Comparison of ENCODE assay signal across 8 mouse cellular contexts in the genomic region with DNA sequence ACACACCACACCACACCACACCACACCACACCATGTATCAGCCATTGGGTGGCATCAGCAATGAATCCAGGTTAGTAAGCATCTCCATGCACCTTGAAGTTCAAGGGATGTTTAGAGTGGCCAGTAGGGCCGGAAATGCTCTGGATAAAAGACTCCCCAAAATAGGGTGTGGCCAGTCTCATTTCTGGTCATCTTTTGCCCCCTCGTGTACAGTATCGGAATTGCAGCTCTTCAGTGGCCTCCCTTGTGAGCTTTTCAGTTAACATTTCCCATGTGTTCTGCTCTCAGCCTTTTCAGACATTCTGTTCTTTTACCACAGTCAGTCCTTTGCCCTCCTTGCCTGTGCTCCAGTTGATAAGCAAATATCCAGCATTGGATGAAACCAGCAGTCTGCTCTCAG. TPM values are rescaled to one million over a fixed set of nuclear protein-coding genes. Genes with fewer than 3 reads are reported as not detected.
A peak's percentile ranks its signal among the peaks of the same experiment; 100 is the strongest.
DNase-seq lines count a peak whose midpoint lies in the region; ATAC-seq and TF ChIP-seq lines count a peak whose summit lies in the region.
"Had no signal": no experiment of that assay in that cellular context is flagged by ENCODE, and none has a peak within 500 bp of the region (broad histone marks: within the 10 kb centered on the region; RNA-seq: fewer than 3 reads in every experiment).

No protein-coding gene starts in this region.

- H3K4me2 ChIP-seq in neural tube, embryonic 15.5 days = no peak overlapping the region
- H3K4me2 ChIP-seq: heart, embryonic 13.5 days had no signal

- H3K4me3 ChIP-seq in neural tube, embryonic 15.5 days (replicated peaks) = no peak overlapping the region
- no peak overlapping the region for H3K4me3 ChIP-seq in left cerebral cortex, adult 2 months
- H3K4me3 ChIP-seq: heart, embryonic 13.5 days had no signal

- TF ChIP-seq CTCF in left cerebral cortex, adult 2 months (IDR thresholded peaks at IDR 0.05) = peak; percentile 66

- no peaks in the 10 kb centered on the region for H3K36me3 ChIP-seq in neural tube, embryonic 15.5 days
- H3K36me3 ChIP-seq: heart, embryonic 13.5 days had no signal

- H3K4me1 ChIP-seq in neural tube, embryonic 15.5 days = no peaks in the 10 kb centered on the region
- H3K4me1 ChIP-seq: heart, embryonic 13.5 days had no signal

- DNase-seq in neural tube, embryonic 10.5 days (ENCODE audit: extremely low spot score, low spot score) = peak; percentile 48
- peak; percentile 50 for DNase-seq in R1 (ENCODE audit: low read depth, low spot score)
- DNase-seq in cerebellum, adult 9-11 months = peak; percentile 3
- peak; percentile 26 for DNase-seq in gastrocnemius, postnatal 14 days
- peak; percentile 19 to 47 for DNase-seq in left cerebral cortex, adult 2 months (ENCODE audit: extremely low spot score in 1 of 2, low spot score in 2 of 2)
- DNase-seq in retina, postnatal 1 day = peak; percentile 59

- no peak overlapping the region for H3K27ac ChIP-seq in neural tube, embryonic 15.5 days (replicated peaks)
- H3K27ac ChIP-seq in left cerebral cortex, adult 2 months = no peak overlapping the region
- H3K27ac ChIP-seq: heart, embryonic 13.5 days had no signal

- no peak overlapping the region for H3K9ac ChIP-seq in neural tube, embryonic 15.5 days (replicated peaks)
- H3K9ac ChIP-seq: heart, embryonic 13.5 days had no signal

- WGBS in neural tube, embryonic 15.5 days = 30% methylated on average over 3 of the region's 3 CpGs

- H3K9me3 ChIP-seq in neural tube, embryonic 15.5 days (replicated peaks) = no peaks in the 10 kb centered on the region
- H3K9me3 ChIP-seq: heart, embryonic 13.5 days had no signal

- no peaks in the 10 kb centered on the region for H3K27me3 ChIP-seq in neural tube, embryonic 15.5 days (replicated peaks)

- intact Hi-C loops in gastrocnemius, postnatal 14 days (cut with DNase I; ENCODE audit: low total_unique reads) = loop anchor here (5.0 kb wide), 2 partner anchors 149 to 299 kb away; no protein-coding TSS in a partner anchor
- intact Hi-C loops in left cerebral cortex, adult 2 months (cut with DNase I) = loop anchor here (1.0 to 10.0 kb wide), 3 partner anchors 298 to 522 kb away; no protein-coding TSS in a partner anchor

- no peak for ATAC-seq in neural tube, embryonic 15.5 days (ENCODE audit: low FRiP score)

RNA-seq across cellular contexts. Expression of gene Prrg3, which starts 15.8 kb away (rescaled TPM):
- polyA plus RNA-seq in neural tube, embryonic 15.5 days (2015; fragmentation: Nextera tagmentation; extraction: Ambion mirVana) = 11.7 and 11.8 TPM in 2 replicates
- total RNA-seq in gastrocnemius, postnatal 14 days (2021) = 10 to 100 TPM; 12.9 to 13.7 TPM
- total RNA-seq in left cerebral cortex, adult 2 months (2021) = 10 to 100 TPM; 38.6 to 38.9 TPM

RNA-seq across cellular contexts. Expression of gene Gm1141, which starts 25.8 kb away (rescaled TPM):
- polyA plus RNA-seq in neural tube, embryonic 15.5 days (2015; fragmentation: Nextera tagmentation; extraction: Ambion mirVana) = 0.18 and 0.27 TPM in 2 replicates
- under 1 TPM in 1 of 2 experiments, not detected in 1; 0.31 TPM for total RNA-seq in gastrocnemius, postnatal 14 days (2021)
- under 1 TPM; 0.41 to 0.82 TPM for total RNA-seq in left cerebral cortex, adult 2 months (2021)
- polyA plus RNA-seq: heart, embryonic 13.5 days had no signal

RNA-seq across cellular contexts. Expression of gene Fate1, which starts 26.2 kb away (rescaled TPM):
- polyA plus RNA-seq in neural tube, embryonic 15.5 days (2015; fragmentation: Nextera tagmentation; extraction: Ambion mirVana) = 0.23 TPM in 1 of 2 replicates, not detected in the other
- total RNA-seq in gastrocnemius, postnatal 14 days (2021) = not detected
- not detected for total RNA-seq in left cerebral cortex, adult 2 months (2021)
- polyA plus RNA-seq: heart, embryonic 13.5 days had no signal

RNA-seq across cellular contexts. Expression of gene Cnga2, which starts 45.0 kb away (rescaled TPM):
- 0.22 and 0.27 TPM in 2 replicates for polyA plus RNA-seq in neural tube, embryonic 15.5 days (2015; fragmentation: Nextera tagmentation; extraction: Ambion mirVana)
- total RNA-seq in gastrocnemius, postnatal 14 days (2021) = under 1 TPM in 1 of 2 experiments, not detected in 1; 0.07 TPM
- total RNA-seq in left cerebral cortex, adult 2 months (2021) = under 1 TPM; 0.42 to 0.54 TPM

Comparison
In these comparisons a context has a peak if more than half of its experiments do, and no peak if none do; other contexts are left out.
1. DNase-seq: peak in every context shown above with its lines; median percentile 59 in retina, postnatal 1 day; 50 in R1; 48 in neural tube, embryonic 10.5 days; 33 in left cerebral cortex, adult 2 months; 26 in gastrocnemius, postnatal 14 days; 3 in cerebellum, adult 9-11 months.